Mouse (Mus musculus): Measurements from ENCODE around the gene Ptprn2. TPM values are rescaled to one million over a fixed set of nuclear protein-coding genes. Genes with fewer than 3 reads are reported as not detected.

Ptprn2 gene
- polyA plus RNA-seq, 1 experiment, result 1.2 TPM

GRCm38 (mm10) chr12:116805129-116805809, 319.7 kb downstream of the Ptprn2 start:
- 78% methylated on average over 2 of the region's 2 CpGs for WGBS
- DNase-seq, result no peak
- Histone ChIP-seq H3K27ac (ENCODE audit: control insufficient read depth, insufficient read depth, low read length) (no peak overlapping the region), H3K4me1 (replicated peaks; ENCODE audit: control insufficient read depth, insufficient read depth, low read length) (no peaks in the 10 kb centered on the region), H3K27me3 (ENCODE audit: control insufficient read depth, insufficient read depth, low read length) (no peaks in the 10 kb centered on the region), H3K36me3 (ENCODE audit: control insufficient read depth, insufficient read depth, low read length) (no peaks in the 10 kb centered on the region), H3K4me3 (ENCODE audit: control insufficient read depth, insufficient read depth, low read length) (no peak overlapping the region)
- TF ChIP-seq CTCF (IDR thresholded peaks at IDR 0.05; ENCODE audit: borderline replicate concordance, control insufficient read depth, extremely low read depth, insufficient read depth, low read length, poor library complexity), result no peak
- no peak for TF ChIP-seq POLR2A (IDR thresholded peaks at IDR 0.05; ENCODE audit: control insufficient read depth, extremely low read depth, insufficient read depth, low read length, poor library complexity)

GRCm38 (mm10) chr12:116806089-116806488, 320.6 kb downstream of the Ptprn2 start:
- Histone ChIP-seq H3K27me3 (ENCODE audit: control insufficient read depth, insufficient read depth, low read length) (no peaks in the 10 kb centered on the region), H3K4me3 (ENCODE audit: control insufficient read depth, insufficient read depth, low read length) (no peak overlapping the region), H3K27ac (ENCODE audit: control insufficient read depth, insufficient read depth, low read length) (no peak overlapping the region), H3K36me3 (ENCODE audit: control insufficient read depth, insufficient read depth, low read length) (no peaks in the 10 kb centered on the region), H3K4me1 (replicated peaks; ENCODE audit: control insufficient read depth, insufficient read depth, low read length) (no peaks in the 10 kb centered on the region)
- no peak for TF ChIP-seq CTCF (IDR thresholded peaks at IDR 0.05; ENCODE audit: borderline replicate concordance, control insufficient read depth, extremely low read depth, insufficient read depth, low read length, poor library complexity)
- TF ChIP-seq POLR2A (IDR thresholded peaks at IDR 0.05; ENCODE audit: control insufficient read depth, extremely low read depth, insufficient read depth, low read length, poor library complexity), result no peak
- 80% methylated on average over 2 of the region's 2 CpGs for WGBS
- no peak for DNase-seq

GRCm38 (mm10) chr12:116813012-116813411, 327.5 kb downstream of the Ptprn2 start:
- no peak for DNase-seq
- no peak overlapping the region for H3K27ac ChIP-seq (ENCODE audit: control insufficient read depth, insufficient read depth, low read length)
- TF ChIP-seq POLR2A (IDR thresholded peaks at IDR 0.05; ENCODE audit: control insufficient read depth, extremely low read depth, insufficient read depth, low read length, poor library complexity) (no peak), CTCF (IDR thresholded peaks at IDR 0.05; ENCODE audit: borderline replicate concordance, control insufficient read depth, extremely low read depth, insufficient read depth, low read length, poor library complexity) (no peak)
- H3K27me3 ChIP-seq (ENCODE audit: control insufficient read depth, insufficient read depth, low read length), result no peaks in the 10 kb centered on the region
- H3K4me3 ChIP-seq (ENCODE audit: control insufficient read depth, insufficient read depth, low read length), result no peak overlapping the region
- no peaks in the 10 kb centered on the region for H3K4me1 ChIP-seq (replicated peaks; ENCODE audit: control insufficient read depth, insufficient read depth, low read length)
- 93% methylated on average over 5 of the region's 5 CpGs for WGBS
- H3K36me3 ChIP-seq (ENCODE audit: control insufficient read depth, insufficient read depth, low read length), result no peaks in the 10 kb centered on the region

GRCm38 (mm10) chr12:116819836-116820235, 334.3 kb downstream of the Ptprn2 start:
- 73% methylated on average over 2 of the region's 2 CpGs for whole genome bisulfite sequencing
- Histone ChIP-seq H3K27ac (ENCODE audit: control insufficient read depth, insufficient read depth, low read length) (no peak overlapping the region), H3K36me3 (ENCODE audit: control insufficient read depth, insufficient read depth, low read length) (no peaks in the 10 kb centered on the region), H3K27me3 (ENCODE audit: control insufficient read depth, insufficient read depth, low read length) (no peaks in the 10 kb centered on the region), H3K4me1 (replicated peaks; ENCODE audit: control insufficient read depth, insufficient read depth, low read length) (no peaks in the 10 kb centered on the region), H3K4me3 (ENCODE audit: control insufficient read depth, insufficient read depth, low read length) (no peak overlapping the region)
- TF ChIP-seq POLR2A (IDR thresholded peaks at IDR 0.05; ENCODE audit: control insufficient read depth, extremely low read depth, insufficient read depth, low read length, poor library complexity) (no peak), CTCF (IDR thresholded peaks at IDR 0.05; ENCODE audit: borderline replicate concordance, control insufficient read depth, extremely low read depth, insufficient read depth, low read length, poor library complexity) (no peak)
- DNase-seq, result no peak

GRCm38 (mm10) chr12:116823341-116823740, 337.8 kb downstream of the Ptprn2 start:
- Histone ChIP-seq H3K4me3 (ENCODE audit: control insufficient read depth, insufficient read depth, low read length) (no peak overlapping the region), H3K27ac (ENCODE audit: control insufficient read depth, insufficient read depth, low read length) (no peak overlapping the region), H3K27me3 (ENCODE audit: control insufficient read depth, insufficient read depth, low read length) (no peaks in the 10 kb centered on the region), H3K36me3 (ENCODE audit: control insufficient read depth, insufficient read depth, low read length) (no peaks in the 10 kb centered on the region), H3K4me1 (replicated peaks; ENCODE audit: control insufficient read depth, insufficient read depth, low read length) (no peaks in the 10 kb centered on the region)
- no peak for TF ChIP-seq POLR2A (IDR thresholded peaks at IDR 0.05; ENCODE audit: control insufficient read depth, extremely low read depth, insufficient read depth, low read length, poor library complexity)
- 96% methylated on average over 3 of the region's 3 CpGs for WGBS
- DNase-seq, result no peak

- no peaks in the 10 kb centered on the region for H3K4me1 ChIP-seq (replicated peaks; ENCODE audit: control insufficient read depth, insufficient read depth, low read length)
- H3K4me3 ChIP-seq (ENCODE audit: control insufficient read depth, insufficient read depth, low read length), result no peak overlapping the region
- TF ChIP-seq CTCF (IDR thresholded peaks at IDR 0.05; ENCODE audit: borderline replicate concordance, control insufficient read depth, extremely low read depth, insufficient read depth, low read length, poor library complexity), result no peak
- TF ChIP-seq POLR2A (IDR thresholded peaks at IDR 0.05; ENCODE audit: control insufficient read depth, extremely low read depth, insufficient read depth, low read length, poor library complexity), result no peak
- H3K27me3 ChIP-seq (ENCODE audit: control insufficient read depth, insufficient read depth, low read length), result no peaks in the 10 kb centered on the region
- 57% methylated on average over 7 of the region's 7 CpGs for WGBS
- no peak overlapping the region for H3K27ac ChIP-seq (ENCODE audit: control insufficient read depth, insufficient read depth, low read length)
- no peaks in the 10 kb centered on the region for H3K36me3 ChIP-seq (ENCODE audit: control insufficient read depth, insufficient read depth, low read length)
- no peak for DNase-seq
These were observed 342.2 kb downstream of the Ptprn2 start for GRCm38 (mm10) chr12:116827748-116828147.
